ENCODE assay signal across 39 mouse cellular contexts in genomic region chr9:78051677-78052076, GRCm38 (mm10). TPM values are rescaled to one million over a fixed set of nuclear protein-coding genes. Genes with fewer than 3 reads are reported as not detected.
DNase-seq lines count a peak whose midpoint lies in the region; ATAC-seq and TF ChIP-seq lines count a peak whose summit lies in the region.
"Had no signal": no experiment of that assay in that cellular context is flagged by ENCODE, and none has a peak within 500 bp of the region (broad histone marks: within the 10 kb centered on the region; RNA-seq: fewer than 3 reads in every experiment).

TSS of gene Gcm1 (plus strand) at chr9:78051924.

- H3K9me3 ChIP-seq in intestine, embryonic 16.5 days (ENCODE audit: control insufficient read depth, low read length): no peaks in the 10 kb centered on the region
- H3K9me3 ChIP-seq in kidney, embryonic 15.5 days (replicated peaks): no peaks in the 10 kb centered on the region
- H3K9me3 ChIP-seq: embryonic facial prominence, embryonic 13.5 days; forebrain, embryonic 13.5 days; G1E; heart, embryonic 12.5 days; hindbrain, embryonic 10.5 days; limb, embryonic 15.5 days; lung, embryonic 15.5 days; midbrain, embryonic 10.5 days; neural tube, embryonic 13.5 days; stomach, embryonic 15.5 days had no signal

- no peak within 1 kb of the TSS for H3K4me2 ChIP-seq in intestine, embryonic 16.5 days (ENCODE audit: low read depth, low read length)
- H3K4me2 ChIP-seq in kidney, embryonic 15.5 days: no peak within 1 kb of the TSS
- H3K4me2 ChIP-seq: embryonic facial prominence, embryonic 13.5 days; forebrain, embryonic 13.5 days; heart, embryonic 12.5 days; limb, embryonic 15.5 days; lung, embryonic 15.5 days; neural tube, embryonic 13.5 days; stomach, embryonic 15.5 days had no signal

- no peak for TF ChIP-seq POLR2A in thymus, adult 2 months (IDR thresholded peaks at IDR 0.05; ENCODE audit: control insufficient read depth, extremely low read depth, insufficient read depth, low read length, poor library complexity)

- ATAC-seq in intestine, embryonic 16.5 days: peak; percentile 84
- peak; percentile 64; the same call in 1 of the 2 replicates for ATAC-seq in kidney, embryonic 15.5 days (replicated peaks; ENCODE audit: low FRiP score)
- no peak for ATAC-seq in megakaryocyte-erythroid progenitor cell, adult 5-6 weeks (replicated peaks; ENCODE audit: low FRiP score, low TSS enrichment, poor library complexity, severe bottlenecking)
- ATAC-seq: activated CD4-positive, CD25-positive, alpha-beta regulatory T cell, adult 4 months; forebrain, embryonic 13.5 days; hindbrain, embryonic 16.5 days; midbrain, embryonic 16.5 days; Patski had no signal

- H3K9ac ChIP-seq in intestine, embryonic 16.5 days (ENCODE audit: low read depth, low read length): no peak within 1 kb of the TSS
- H3K9ac ChIP-seq in kidney, embryonic 15.5 days: no peak within 1 kb of the TSS
- H3K9ac ChIP-seq: embryonic facial prominence, embryonic 13.5 days; forebrain, embryonic 13.5 days; heart, embryonic 12.5 days; limb, embryonic 15.5 days; liver, embryonic 14.5 days; lung, embryonic 15.5 days; neural tube, embryonic 13.5 days; stomach, embryonic 15.5 days had no signal

- H3K4me1 ChIP-seq in intestine, embryonic 16.5 days (ENCODE audit: control insufficient read depth, insufficient read depth, low read length): no peaks in the 10 kb centered on the region
- H3K4me1 ChIP-seq in kidney, embryonic 15.5 days: no peaks in the 10 kb centered on the region
- H3K4me1 ChIP-seq in thymus, adult 2 months (replicated peaks; ENCODE audit: control insufficient read depth, insufficient read depth, low read length): no peaks in the 10 kb centered on the region
- H3K4me1 ChIP-seq: embryonic facial prominence, embryonic 13.5 days; forebrain, embryonic 13.5 days; limb, embryonic 15.5 days; lung, embryonic 15.5 days; midbrain, embryonic 10.5 days; neural tube, embryonic 13.5 days; stomach, embryonic 15.5 days had no signal

- no peak within 1 kb of the TSS for H3K4me3 ChIP-seq in intestine, embryonic 16.5 days (ENCODE audit: low read length)
- H3K4me3 ChIP-seq in kidney, embryonic 15.5 days (replicated peaks): no peak within 1 kb of the TSS
- H3K4me3 ChIP-seq in thymus, adult 2 months (ENCODE audit: control insufficient read depth, insufficient read depth, low read length): no peak within 1 kb of the TSS
- H3K4me3 ChIP-seq: embryonic facial prominence, embryonic 13.5 days; erythroblast, embryonic 14.5 days; forebrain, embryonic 13.5 days; heart, embryonic 12.5 days; hindbrain, embryonic 10.5 days; limb, embryonic 15.5 days; lung, embryonic 15.5 days; midbrain, embryonic 10.5 days; myocyte; neural tube, embryonic 13.5 days; stomach, embryonic 15.5 days had no signal

- no peak within 1 kb of the TSS for H3K27ac ChIP-seq in intestine, embryonic 16.5 days (ENCODE audit: low read length)
- no peak within 1 kb of the TSS for H3K27ac ChIP-seq in kidney, embryonic 15.5 days
- H3K27ac ChIP-seq in thymus, adult 2 months (ENCODE audit: control insufficient read depth, insufficient read depth, low read length): no peak within 1 kb of the TSS
- H3K27ac ChIP-seq: embryonic facial prominence, embryonic 13.5 days; forebrain, embryonic 13.5 days; hindbrain, embryonic 10.5 days; limb, embryonic 15.5 days; liver, embryonic 14.5 days; lung, embryonic 15.5 days; midbrain, embryonic 10.5 days; neural tube, embryonic 13.5 days; stomach, embryonic 15.5 days had no signal

- DNase-seq in ES-CJ7 (ENCODE audit: low read depth, low spot score): peak; percentile 35
- peak; percentile 34 to 75 for DNase-seq in kidney, postnatal 36 days
- DNase-seq in thymus, postnatal 14 days: no peak
- DNase-seq in thymus, adult 2 months: no peak
- DNase-seq: adrenal gland, adult 8-10 months; cerebellum, adult 18-20 months; cerebellum, postnatal 36 days; embryo, embryonic 11 days; heart, postnatal 10 days; left cerebral cortex, postnatal 4 days; lung, postnatal 36 days; right cerebral cortex, adult 18-20 months; right cerebral cortex, postnatal 4 days had no signal

- no peaks in the 10 kb centered on the region for H3K36me3 ChIP-seq in intestine, embryonic 16.5 days (ENCODE audit: control insufficient read depth, insufficient read depth, low read length)
- no peaks in the 10 kb centered on the region for H3K36me3 ChIP-seq in kidney, embryonic 15.5 days
- no peaks in the 10 kb centered on the region for H3K36me3 ChIP-seq in thymus, adult 2 months (ENCODE audit: control insufficient read depth, insufficient read depth, low read length)
- H3K36me3 ChIP-seq: embryonic facial prominence, embryonic 13.5 days; G1E; heart, embryonic 12.5 days; hindbrain, embryonic 10.5 days; limb, embryonic 15.5 days; lung, embryonic 15.5 days; midbrain, embryonic 10.5 days; neural tube, embryonic 13.5 days; stomach, embryonic 15.5 days had no signal

- no peak for TF ChIP-seq CTCF in thymus, adult 2 months (IDR thresholded peaks at IDR 0.05; ENCODE audit: borderline replicate concordance, control insufficient read depth, extremely low read depth, insufficient read depth, low read length, poor library complexity)

- H3K27me3 ChIP-seq in intestine, embryonic 16.5 days (replicated peaks; ENCODE audit: control insufficient read depth, insufficient read depth, low read length): no peaks in the 10 kb centered on the region
- H3K27me3 ChIP-seq in kidney, embryonic 15.5 days: no peaks in the 10 kb centered on the region
- H3K27me3 ChIP-seq in thymus, adult 2 months (ENCODE audit: control insufficient read depth, insufficient read depth, low read length): no peaks in the 10 kb centered on the region
- H3K27me3 ChIP-seq: embryonic facial prominence, embryonic 13.5 days; forebrain, embryonic 13.5 days; heart, embryonic 12.5 days; limb, embryonic 15.5 days; lung, embryonic 15.5 days; neural tube, embryonic 13.5 days; Patski; stomach, embryonic 15.5 days had no signal

- 44% methylated on average over 3 of the region's 3 CpGs for WGBS in intestine, embryonic 16.5 days
- 48% methylated on average over 3 of the region's 3 CpGs for WGBS in kidney, embryonic 15.5 days
- 88% methylated on average over 3 of the region's 3 CpGs for WGBS in thymus, adult 2 months

RNA-seq across cellular contexts. Expression of gene Gcm1, which starts in this region (rescaled TPM):
- not detected in 2 replicates for polyA plus RNA-seq in intestine, embryonic 16.5 days (2015; fragmentation: Nextera tagmentation; extraction: Ambion mirVana)
- polyA plus RNA-seq in kidney, embryonic 15.5 days (2015; fragmentation: Nextera tagmentation; extraction: Ambion mirVana): 0.55 and 1.2 TPM in 2 replicates
- total RNA-seq in megakaryocyte-erythroid progenitor cell, adult 5-6 weeks (2014; fragmentation: Nextera tagmentation): not detected in 2 replicates
- total RNA-seq in megakaryocyte-erythroid progenitor cell, adult 5-6 weeks (2017): not detected in 2 replicates
- 0.20 TPM in 1 of 2 replicates, not detected in the other for polyA plus RNA-seq in thymus, adult 2 months (2012; rRNA removed)
- total RNA-seq: adrenal gland, adult 8-10 months; gastrocnemius, adult 8-10 months; granulocyte monocyte progenitor cell, adult 5-6 weeks; heart, postnatal 10 days; layer of hippocampus, adult 18-20 months; layer of hippocampus, postnatal 14 days; left cerebral cortex, adult 8-10 months; left cerebral cortex, postnatal 4 days had no signal
- polyA plus RNA-seq: erythroblast, embryonic 14.5 days; forebrain, embryonic 13.5 days; frontal cortex, adult 2 months; G1E; heart, embryonic 12.5 days; hindbrain, embryonic 16.5 days; limb, embryonic 15.5 days; liver, embryonic 14.5 days; midbrain, embryonic 10.5 days; midbrain, embryonic 16.5 days; myocyte; neural tube, embryonic 13.5 days; stomach, embryonic 15.5 days had no signal

Comparison
In these comparisons a context has a peak if more than half of its experiments do, and no peak if none do; other contexts are left out.
1. Peak in ATAC-seq in intestine, embryonic 16.5 days; RNA of the gene not detected or under 1 TPM.
2. DNase-seq: peak in ES-CJ7 (single experiment) and kidney, postnatal 36 days (2 of 2); none in thymus, postnatal 14 days (single experiment) and thymus, adult 2 months (single experiment).